Mouse (Mus musculus) bone marrow macrophage, adult 2 months (primary cell): ENCODE data around the gene Cnga4.

Source experiments
- CTCF ChIP-seq: IDR thresholded peaks from 2 replicates; pipeline ENCODE4 v1.5.1; 2012; ENCODE audit warnings: low read depth, mild to moderate bottlenecking, low read length, moderate library complexity
- POLR2A ChIP-seq: IDR thresholded peaks from 2 replicates; pipeline ENCODE4 v1.6.1; 2012; ENCODE audit warnings: mild to moderate bottlenecking, low read depth, low read length, borderline replicate concordance

GRCm38 (mm10) chr7:105433859-105434258 lies 29.5 kb downstream of the Cnga4 start:
- TF ChIP-seq CTCF (no peak), POLR2A (no peak)
